Mouse (Mus musculus) gastrocnemius, postnatal 4 days (tissue): ENCODE data around the gene Gm4491. TPM values are rescaled to one million over a fixed set of nuclear protein-coding genes. Genes with fewer than 3 reads are reported as not detected.

Experiments used
- DNase-seq, 2 experiments: peaks; one replicate each; pipeline ENCODE4 v3.0.0; 2021 to 2022; ENCODE audit warnings: low spot score in 2 of 2, mixed read lengths in 2 of 2
- total RNA-seq, 2 experiments: library from RNA; stranded (reverse); gene quantifications; 2 replicates each; pipeline ENCODE4 v1.2.3; 2021

Gene Gm4491
- total RNA-seq, 2 experiments from 2014 or later: not detected

- DNase-seq: no peak
Observed at GRCm38 (mm10) chr14:57084180-57084668, 31.5 kb downstream of the Gm4491 start.

- DNase-seq: no peak
Observed at GRCm38 (mm10) chr14:57082863-57083262, 32.8 kb downstream of the Gm4491 start.

- no peak for DNase-seq
Observed at GRCm38 (mm10) chr14:57075537-57075936, 40.1 kb downstream of the Gm4491 start.

GRCm38 (mm10) chr14:57069906-57070305 lies 45.8 kb downstream of the Gm4491 start:
- peak in 1 of 2 experiments; percentile 26 for DNase-seq

- no peak for DNase-seq
Observed at GRCm38 (mm10) chr14:57066053-57066452, 49.6 kb downstream of the Gm4491 start.

Other genes starting within 250 kb of the Gm4491 start
- gene Zmym2, start 229.2 kb downstream of the Gm4491 start, total RNA-seq: 10 to 100 TPM; 43.5 to 57.0 TPM
- 10 to 100 TPM; 21.4 to 29.0 TPM for gene Gja3, start 57.8 kb downstream of the Gm4491 start, total RNA-seq
- gene Gjb2, start 11.2 kb downstream of the Gm4491 start, total RNA-seq: 1 to 10 TPM; 1.2 to 1.6 TPM
- gene Gjb6, start 17.7 kb upstream of the Gm4491 start, total RNA-seq: not detected